Mouse (Mus musculus): ENCODE data around the gene Zfyve28. TPM values are rescaled to one million over a fixed set of nuclear protein-coding genes. Genes with fewer than 3 reads are reported as not detected.

Zfyve28 gene
- polyA plus RNA-seq, 1 experiment from 2014 or later = 0.77 TPM

GRCm38 (mm10) chr5:34218672-34219071 lies 69.6 kb downstream of the Zfyve28 start:
- ATAC-seq (replicated peaks; ENCODE audit: low FRiP score) = no peak
- H3K27ac ChIP-seq = no peak overlapping the region
- 67% methylated on average over 5 of the region's 5 CpGs for WGBS

GRCm38 (mm10) chr5:34217756-34218155 lies 70.5 kb downstream of the Zfyve28 start:
- 50% methylated on average over 9 of the region's 9 CpGs for WGBS
- H3K27ac ChIP-seq = no peak overlapping the region
- H3K4me3 ChIP-seq (replicated peaks) = no peak overlapping the region
- no peaks in the 10 kb centered on the region for H3K36me3 ChIP-seq
- H3K4me2 ChIP-seq = no peak overlapping the region
- H3K9ac ChIP-seq = no peak overlapping the region
- H3K27me3 ChIP-seq = no peaks in the 10 kb centered on the region
- no peaks in the 10 kb centered on the region for H3K9me3 ChIP-seq (replicated peaks)
- no peaks in the 10 kb centered on the region for H3K4me1 ChIP-seq
- no peak for ATAC-seq (replicated peaks; ENCODE audit: low FRiP score)

More at GRCm38 (mm10) chr5:34218672-34219071, 69.6 kb downstream of the Zfyve28 start:
- Histone ChIP-seq H3K9ac (no peak overlapping the region), H3K4me2 (no peak overlapping the region), H3K4me1 (no peaks in the 10 kb centered on the region), H3K27me3 (no peaks in the 10 kb centered on the region), H3K9me3 (replicated peaks) (no peaks in the 10 kb centered on the region), H3K36me3 (no peaks in the 10 kb centered on the region), H3K4me3 (replicated peaks) (no peak overlapping the region)

- Histone ChIP-seq H3K4me2 (no peak overlapping the region), H3K27ac (no peak overlapping the region), H3K9me3 (replicated peaks) (no peaks in the 10 kb centered on the region), H3K4me1 (no peaks in the 10 kb centered on the region), H3K4me3 (replicated peaks) (no peak overlapping the region), H3K27me3 (no peaks in the 10 kb centered on the region), H3K9ac (no peak overlapping the region), H3K36me3 (no peaks in the 10 kb centered on the region)
- WGBS = 75% methylated on average over 7 of the region's 7 CpGs
- no peak for ATAC-seq (replicated peaks; ENCODE audit: low FRiP score)
Measured at GRCm38 (mm10) chr5:34216025-34216424, 72.2 kb downstream of the Zfyve28 start.

GRCm38 (mm10) chr5:34213659-34214058 lies 74.6 kb downstream of the Zfyve28 start:
- Histone ChIP-seq H3K9me3 (replicated peaks) (no peaks in the 10 kb centered on the region), H3K4me3 (replicated peaks) (no peak overlapping the region), H3K4me2 (no peak overlapping the region), H3K9ac (no peak overlapping the region), H3K27ac (no peak overlapping the region), H3K27me3 (no peaks in the 10 kb centered on the region), H3K4me1 (no peaks in the 10 kb centered on the region), H3K36me3 (no peaks in the 10 kb centered on the region)
- no peak for ATAC-seq (replicated peaks; ENCODE audit: low FRiP score)
- WGBS = 62% methylated on average over 8 of the region's 8 CpGs

DNA sequence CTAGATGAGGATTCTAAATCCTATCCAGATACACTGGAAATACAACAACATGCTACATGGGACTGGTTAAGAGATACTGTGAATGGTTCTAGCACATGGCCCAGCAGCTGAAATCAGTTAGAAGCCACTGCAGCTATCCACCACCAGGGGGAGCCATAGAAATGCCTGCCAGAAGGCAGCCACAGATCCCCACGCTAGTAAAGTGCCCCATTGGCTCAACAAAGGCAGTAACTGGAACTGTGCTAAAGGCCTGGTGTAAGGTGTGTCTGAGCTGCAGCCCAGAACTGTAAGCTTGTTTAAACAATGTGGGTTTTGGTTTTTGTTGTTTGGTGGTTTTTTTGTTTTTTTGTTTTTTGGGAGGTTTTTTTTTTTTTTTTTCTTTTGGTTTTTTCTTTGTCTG lies 78.0 kb downstream of the Zfyve28 start:
- 7% methylated on average over 1 of the region's 1 CpGs for WGBS
- H3K9ac ChIP-seq = no peak overlapping the region

DNA sequence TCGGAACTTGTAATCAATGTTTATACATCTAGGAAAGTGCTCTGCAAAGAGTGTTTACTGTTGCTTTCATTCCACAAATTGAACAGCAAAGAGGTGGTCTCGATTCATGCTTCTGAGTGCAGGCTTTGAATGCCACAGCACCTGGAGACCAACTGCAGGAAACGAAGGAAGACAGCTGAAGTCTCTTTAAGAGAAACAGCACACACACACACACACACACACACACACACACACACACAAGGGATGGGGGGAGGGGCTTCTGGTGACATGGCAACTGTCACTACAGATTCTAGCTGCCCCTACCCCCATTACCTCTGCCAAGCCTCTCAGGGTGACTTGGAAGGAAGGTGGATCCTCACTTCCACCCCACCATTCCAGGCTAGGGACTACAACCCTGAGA lies 80.7 kb downstream of the Zfyve28 start:
- WGBS = 60% methylated on average over 3 of the region's 3 CpGs
- no peaks in the 10 kb centered on the region for H3K27me3 ChIP-seq
- H3K4me2 ChIP-seq = no peak overlapping the region
- no peak overlapping the region for H3K4me3 ChIP-seq (replicated peaks)
- H3K9me3 ChIP-seq (replicated peaks) = no peaks in the 10 kb centered on the region
- no peaks in the 10 kb centered on the region for H3K36me3 ChIP-seq
- no peaks in the 10 kb centered on the region for H3K4me1 ChIP-seq
- no peak overlapping the region for H3K9ac ChIP-seq
- no peak overlapping the region for H3K27ac ChIP-seq
- no peak for ATAC-seq (replicated peaks; ENCODE audit: low FRiP score)

More for the DNA sequence above, 78.0 kb downstream of the Zfyve28 start:
- Histone ChIP-seq H3K4me3 (replicated peaks) (no peak overlapping the region), H3K27me3 (no peaks in the 10 kb centered on the region), H3K27ac (no peak overlapping the region), H3K4me1 (no peaks in the 10 kb centered on the region), H3K36me3 (no peaks in the 10 kb centered on the region), H3K9me3 (replicated peaks) (no peaks in the 10 kb centered on the region), H3K4me2 (no peak overlapping the region)
- peak; percentile 54; the same call in 1 of the 2 replicates for ATAC-seq (replicated peaks; ENCODE audit: low FRiP score)

DNA sequence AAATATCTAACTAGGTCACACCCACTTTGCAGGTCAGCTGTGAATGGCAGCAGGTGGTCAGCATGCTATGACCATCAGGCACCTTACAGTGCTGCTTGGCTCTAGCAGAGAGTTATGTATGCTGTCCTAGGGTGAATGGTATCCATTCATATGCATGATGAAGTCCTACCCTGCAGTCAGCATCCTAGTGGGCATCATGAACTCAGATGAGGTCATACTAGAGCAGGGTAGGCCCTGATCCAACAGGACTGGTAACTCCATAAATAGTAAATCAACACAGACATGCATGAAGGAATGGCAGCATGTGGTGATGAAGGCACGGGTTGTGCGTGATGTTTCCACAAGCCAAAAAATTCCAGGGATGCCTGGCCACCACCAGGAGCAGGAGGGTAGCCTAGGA lies 82.5 kb downstream of the Zfyve28 start:
- WGBS = 65% methylated on average over 2 of the region's 2 CpGs
- Histone ChIP-seq H3K4me1 (no peaks in the 10 kb centered on the region), H3K27ac (no peak overlapping the region), H3K9me3 (replicated peaks) (no peaks in the 10 kb centered on the region), H3K36me3 (no peaks in the 10 kb centered on the region), H3K4me2 (no peak overlapping the region), H3K27me3 (no peaks in the 10 kb centered on the region), H3K9ac (no peak overlapping the region), H3K4me3 (replicated peaks) (no peak overlapping the region)
- ATAC-seq (replicated peaks; ENCODE audit: low FRiP score) = no peak

GRCm38 (mm10) chr5:34204911-34205310 lies 83.3 kb downstream of the Zfyve28 start:
- Histone ChIP-seq H3K4me2 (no peak overlapping the region), H3K27me3 (no peaks in the 10 kb centered on the region), H3K9ac (no peak overlapping the region), H3K4me3 (replicated peaks) (no peak overlapping the region), H3K9me3 (replicated peaks) (no peaks in the 10 kb centered on the region), H3K4me1 (no peaks in the 10 kb centered on the region), H3K36me3 (no peaks in the 10 kb centered on the region), H3K27ac (no peak overlapping the region)
- WGBS = 100% methylated on average over 2 of the region's 2 CpGs
- ATAC-seq (replicated peaks; ENCODE audit: low FRiP score) = no peak

DNA sequence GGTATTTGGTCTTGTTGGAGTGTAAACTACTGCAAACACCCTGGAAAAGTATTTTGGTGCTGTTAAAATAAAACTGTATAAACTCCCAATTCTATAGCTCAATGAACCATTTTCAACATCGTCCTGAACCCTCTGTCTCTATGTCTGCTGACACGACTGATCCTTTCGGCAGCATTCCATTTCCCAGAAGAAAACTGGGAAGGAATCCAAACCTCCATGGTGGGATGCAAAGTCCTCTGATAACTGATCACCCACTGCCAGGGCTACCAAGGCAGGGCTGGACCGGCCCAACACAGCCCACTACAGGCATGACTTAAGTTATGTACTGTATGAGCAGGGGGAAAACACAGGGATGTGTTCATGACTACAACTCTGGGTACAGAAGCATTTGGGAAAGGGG lies 86.2 kb downstream of the Zfyve28 start:
- ATAC-seq (replicated peaks; ENCODE audit: low FRiP score) = no peak
- H3K27ac ChIP-seq = no peak overlapping the region

GRCm38 (mm10) chr5:34201396-34201795 lies 86.9 kb downstream of the Zfyve28 start:
- no peaks in the 10 kb centered on the region for H3K36me3 ChIP-seq
- no peaks in the 10 kb centered on the region for H3K4me1 ChIP-seq
- no peak overlapping the region for H3K4me2 ChIP-seq
- ATAC-seq (replicated peaks; ENCODE audit: low FRiP score) = no peak
- WGBS = 67% methylated on average over 2 of the region's 2 CpGs
- H3K27me3 ChIP-seq = no peaks in the 10 kb centered on the region
- H3K9ac ChIP-seq = no peak overlapping the region
- H3K4me3 ChIP-seq (replicated peaks) = no peak overlapping the region
- no peaks in the 10 kb centered on the region for H3K9me3 ChIP-seq (replicated peaks)
- H3K27ac ChIP-seq = no peak overlapping the region

More for the DNA sequence above, 86.2 kb downstream of the Zfyve28 start:
- H3K4me3 ChIP-seq (replicated peaks) = no peak overlapping the region
- H3K9me3 ChIP-seq (replicated peaks) = no peaks in the 10 kb centered on the region
- H3K9ac ChIP-seq = no peak overlapping the region
- H3K36me3 ChIP-seq = no peaks in the 10 kb centered on the region
- H3K4me2 ChIP-seq = no peak overlapping the region
- no peaks in the 10 kb centered on the region for H3K4me1 ChIP-seq
- WGBS = 82% methylated on average over 4 of the region's 4 CpGs
- H3K27me3 ChIP-seq = no peaks in the 10 kb centered on the region

GRCm38 (mm10) chr5:34198615-34199014 lies 89.6 kb downstream of the Zfyve28 start:
- Histone ChIP-seq H3K4me3 (replicated peaks) (no peak overlapping the region), H3K4me2 (no peak overlapping the region), H3K27ac (no peak overlapping the region), H3K9ac (no peak overlapping the region), H3K27me3 (no peaks in the 10 kb centered on the region), H3K36me3 (no peaks in the 10 kb centered on the region), H3K4me1 (no peaks in the 10 kb centered on the region), H3K9me3 (replicated peaks) (no peaks in the 10 kb centered on the region)
- WGBS = 86% methylated on average over 6 of the region's 6 CpGs
- ATAC-seq (replicated peaks; ENCODE audit: low FRiP score) = no peak

- no peak overlapping the region for H3K27ac ChIP-seq
- H3K27me3 ChIP-seq = no peaks in the 10 kb centered on the region
- no peaks in the 10 kb centered on the region for H3K4me1 ChIP-seq
- no peaks in the 10 kb centered on the region for H3K9me3 ChIP-seq (replicated peaks)
- no peaks in the 10 kb centered on the region for H3K36me3 ChIP-seq
- WGBS = 85% methylated on average over 4 of the region's 4 CpGs
- no peak overlapping the region for H3K4me2 ChIP-seq
- H3K4me3 ChIP-seq (replicated peaks) = no peak overlapping the region
- H3K9ac ChIP-seq = no peak overlapping the region
- no peak for ATAC-seq (replicated peaks; ENCODE audit: low FRiP score)
Measured at GRCm38 (mm10) chr5:34197243-34197642, 91.0 kb downstream of the Zfyve28 start.

DNA sequence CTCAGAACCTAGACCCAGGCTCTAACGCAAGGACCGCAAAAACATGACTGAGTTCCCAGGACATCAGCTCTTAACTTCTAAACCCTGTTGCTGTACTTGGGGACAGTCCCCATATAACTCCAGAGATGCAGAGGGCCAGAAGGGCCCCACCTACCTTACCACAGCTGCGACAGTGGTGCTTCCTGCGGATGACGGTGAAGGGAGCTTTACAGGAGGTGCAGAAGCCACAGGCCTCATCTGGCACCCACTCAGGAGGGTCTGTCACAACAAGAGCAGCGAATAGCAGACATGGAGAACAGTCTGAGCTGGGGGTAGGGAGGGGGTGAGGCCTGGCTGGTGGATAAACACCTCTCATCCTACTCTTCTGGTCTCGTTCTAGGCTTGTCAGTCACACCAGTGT lies 91.8 kb downstream of the Zfyve28 start:
- Histone ChIP-seq H3K9ac (no peak overlapping the region), H3K4me1 (no peaks in the 10 kb centered on the region), H3K9me3 (replicated peaks) (no peaks in the 10 kb centered on the region), H3K27ac (no peak overlapping the region), H3K4me3 (replicated peaks) (no peak overlapping the region), H3K27me3 (no peaks in the 10 kb centered on the region), H3K4me2 (no peak overlapping the region), H3K36me3 (no peaks in the 10 kb centered on the region)
- WGBS = 78% methylated on average over 7 of the region's 7 CpGs
- no peak for ATAC-seq (replicated peaks; ENCODE audit: low FRiP score)

Data from kidney, embryonic 15.5 days (tissue).